Mouse (Mus musculus) splenic B cell, adult 2 months (primary cell): Measurements from ENCODE around the gene Palmd.

Experiments
- DNase-seq: peaks from one replicate; pipeline ENCODE4 v3.0.0-alpha.2; 2011; ENCODE audit warnings: low read depth, low spot score
- H3K27me3 ChIP-seq: 2 replicates; pipeline ENCODE4 v1.6.1; 2012; ENCODE audit warnings: mild to moderate bottlenecking, low read length, moderate library complexity, mixed read lengths; ENCODE audit not compliant: control insufficient read depth, poor library complexity, insufficient read depth, severe bottlenecking
- H3K36me3 ChIP-seq: 2 replicates; pipeline ENCODE4 v1.6.1; 2012; ENCODE audit warnings: mild to moderate bottlenecking, low read length, moderate library complexity, mixed read lengths; ENCODE audit not compliant: control insufficient read depth, poor library complexity, insufficient read depth, severe bottlenecking

Gene Palmd

DNA sequence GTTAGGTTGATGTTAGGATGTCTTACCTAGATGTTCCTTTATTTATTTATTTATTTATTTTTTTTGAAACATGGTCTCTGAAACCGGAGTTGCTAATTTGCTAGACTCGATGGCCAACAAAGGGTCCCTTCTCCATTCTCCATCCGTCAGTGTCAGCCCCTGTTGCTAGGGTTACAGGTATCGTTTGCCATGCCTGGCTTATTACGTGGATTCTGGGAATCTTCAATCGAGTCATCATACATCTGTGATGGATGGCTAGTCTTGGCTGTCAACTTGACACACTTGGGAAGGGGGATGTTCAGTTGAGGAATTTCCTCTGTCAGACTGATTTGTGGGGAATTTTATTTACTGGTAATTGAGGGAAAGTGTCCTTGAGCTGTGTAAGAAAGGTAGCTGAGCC is 26.0 kb downstream of the Palmd start:
- Histone ChIP-seq H3K36me3 (no peaks in the 10 kb centered on the region), H3K27me3 (no peaks in the 10 kb centered on the region)
- no peak for DNase-seq

DNA sequence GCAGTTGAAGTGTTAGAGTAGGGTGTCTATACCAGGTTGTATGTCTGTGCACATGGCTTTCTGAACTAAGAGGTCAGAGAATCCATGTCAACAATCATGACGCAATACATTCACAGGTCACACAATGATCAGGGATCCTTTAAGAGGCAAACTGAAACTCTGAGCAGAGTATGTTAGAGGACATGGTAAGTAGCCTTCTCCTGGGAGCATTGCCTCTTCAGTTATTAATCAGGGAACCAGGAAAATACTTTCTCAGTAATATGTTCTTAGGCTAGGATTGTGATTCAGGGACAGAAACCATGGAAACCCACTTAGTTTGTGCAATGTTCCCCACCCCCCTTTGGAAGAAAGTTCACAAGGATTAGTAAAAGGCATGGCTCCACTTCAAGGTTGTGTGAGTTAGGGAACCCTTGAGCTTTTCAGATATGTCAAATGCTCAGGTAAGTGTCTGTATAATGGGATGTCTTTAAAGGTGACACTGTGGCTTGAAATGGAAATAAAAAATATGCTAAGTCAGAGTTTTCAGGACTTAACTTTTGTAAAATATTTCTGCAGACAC is 27.1 kb downstream of the Palmd start:
- H3K27me3 ChIP-seq = no peaks in the 10 kb centered on the region
- no peaks in the 10 kb centered on the region for H3K36me3 ChIP-seq
- DNase-seq = no peak

DNA sequence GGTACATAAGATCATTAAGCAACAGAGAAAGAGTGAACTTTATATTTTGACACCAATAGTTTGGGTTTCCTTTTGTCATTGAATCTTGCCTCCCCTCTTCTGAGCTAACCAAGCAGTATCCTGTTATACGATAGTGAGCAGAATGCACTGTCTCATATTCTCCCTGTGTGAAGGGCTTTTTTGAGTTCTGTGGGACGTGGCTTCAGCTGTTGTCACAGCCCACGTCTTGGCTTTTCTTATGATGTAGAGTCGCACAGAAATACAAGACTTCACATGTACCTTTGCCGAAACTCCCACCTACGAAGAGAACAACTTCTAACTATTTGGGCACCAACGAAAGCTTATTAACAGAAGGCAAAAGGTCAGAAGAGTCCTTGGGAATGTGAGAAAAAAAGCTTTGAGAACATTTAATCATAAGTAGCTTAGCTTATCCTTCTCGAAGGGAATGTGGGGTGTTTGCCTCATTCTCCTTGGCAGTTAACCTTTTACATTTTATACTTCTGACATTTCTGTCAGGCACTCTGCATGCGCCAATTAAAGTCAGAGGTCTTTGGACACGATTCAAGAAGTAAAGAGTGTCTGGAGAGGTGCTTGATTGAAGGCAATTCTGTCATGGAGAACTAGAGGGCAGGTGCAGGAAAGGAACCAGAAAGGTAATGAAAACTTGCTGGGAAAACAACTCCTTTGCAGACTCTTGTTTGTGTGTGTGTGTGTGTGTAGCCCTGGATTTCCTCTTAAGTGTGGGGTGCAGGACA is 27.8 kb downstream of the Palmd start:
- H3K27me3 ChIP-seq = no peaks in the 10 kb centered on the region
- no peaks in the 10 kb centered on the region for H3K36me3 ChIP-seq
- DNase-seq = no peak

DNA sequence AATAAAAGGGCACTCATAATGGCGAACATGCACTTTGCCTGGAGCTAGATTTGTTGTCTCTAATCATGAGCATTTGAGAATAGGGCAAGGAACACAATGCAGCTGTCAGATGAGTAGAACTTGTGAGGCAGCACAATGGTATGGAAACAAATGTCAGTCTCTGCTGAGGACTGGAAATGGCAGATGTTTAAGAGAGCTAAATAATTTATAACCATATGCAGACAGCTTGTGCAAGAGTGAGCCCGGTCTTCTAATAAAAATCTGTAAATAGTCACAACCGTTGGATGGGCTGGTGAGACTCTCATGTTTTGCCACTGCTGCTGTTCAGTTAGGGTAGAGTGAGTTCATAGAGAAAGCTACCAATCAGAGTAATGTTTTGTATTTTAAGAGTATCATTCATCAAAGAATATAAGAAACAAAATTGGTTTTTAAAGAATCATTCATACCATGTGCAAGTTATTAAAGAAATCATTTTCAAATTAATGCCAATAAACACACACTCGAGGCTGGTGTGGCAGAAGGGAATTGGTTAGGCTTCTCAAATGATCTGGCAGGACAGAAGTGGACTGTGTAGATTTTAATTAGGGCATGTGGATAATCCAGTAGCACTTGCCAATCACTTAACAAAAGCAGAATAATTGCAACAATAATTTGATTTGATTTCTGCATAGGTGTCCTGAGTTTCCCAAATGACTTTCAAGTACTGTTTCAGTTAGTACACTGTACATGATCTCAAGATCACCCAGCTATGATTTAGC is 31.7 kb downstream of the Palmd start:
- Histone ChIP-seq H3K36me3 (no peaks in the 10 kb centered on the region), H3K27me3 (no peaks in the 10 kb centered on the region)
- DNase-seq = no peak

DNA sequence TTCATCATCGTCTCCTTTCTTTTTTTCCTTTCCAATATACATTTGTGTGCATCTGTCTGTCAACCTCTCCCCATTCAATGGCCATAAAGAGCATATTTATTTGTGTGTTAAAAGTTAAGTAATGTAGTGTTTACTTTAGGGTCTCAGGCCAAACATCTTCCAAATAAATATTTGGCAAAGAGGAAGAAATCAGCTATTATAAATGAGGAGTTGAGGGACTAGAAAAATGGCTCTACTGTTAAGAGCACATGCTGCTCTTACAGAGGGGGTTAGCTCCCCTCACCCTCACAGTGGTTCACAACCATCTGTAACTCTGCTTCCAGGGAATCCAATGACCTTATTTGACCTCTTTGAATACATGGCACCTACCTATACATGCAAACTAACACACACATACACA is 35.6 kb downstream of the Palmd start:
- Histone ChIP-seq H3K36me3 (no peaks in the 10 kb centered on the region), H3K27me3 (no peaks in the 10 kb centered on the region)
- no peak for DNase-seq

DNA sequence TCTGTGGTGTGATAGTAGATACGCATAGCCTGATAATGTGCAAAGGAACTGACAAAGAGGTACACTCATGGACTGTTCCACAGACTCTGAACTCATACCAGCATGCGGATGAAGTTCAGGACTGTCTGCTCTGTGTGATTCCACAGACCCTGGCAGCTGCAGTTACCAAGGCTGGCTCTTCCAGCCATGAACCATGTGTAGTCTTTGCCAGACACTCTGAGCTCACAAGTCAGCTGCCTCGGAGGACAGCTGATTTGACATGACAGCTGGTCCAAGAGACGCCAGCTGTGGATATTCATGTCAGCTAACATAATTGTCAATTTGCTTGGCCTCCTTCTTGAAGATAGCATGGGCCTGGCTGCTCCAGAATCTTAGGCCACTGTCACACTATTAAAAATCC is 39.8 kb downstream of the Palmd start:
- Histone ChIP-seq H3K36me3 (no peaks in the 10 kb centered on the region), H3K27me3 (no peaks in the 10 kb centered on the region)
- DNase-seq = no peak

DNA sequence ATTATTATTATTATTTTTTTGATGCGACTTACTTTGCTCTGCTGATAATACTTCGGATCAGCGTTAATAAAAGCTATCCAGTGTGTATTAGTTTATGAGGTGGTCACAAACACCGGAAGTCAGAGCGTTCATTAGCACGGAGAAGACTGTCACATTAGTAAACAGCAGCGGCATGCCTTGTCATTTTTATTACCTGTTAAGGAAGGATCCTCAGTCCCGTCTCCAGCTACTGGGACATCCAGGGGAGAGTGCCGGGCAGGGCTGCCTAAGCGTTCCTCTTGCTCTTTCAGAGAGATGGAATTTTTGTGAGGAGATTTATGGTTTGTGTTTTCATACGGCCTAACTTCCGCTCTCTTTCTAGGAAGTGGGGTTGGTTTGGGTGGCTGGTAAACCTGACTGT is 45.7 kb downstream of the Palmd start:
- Histone ChIP-seq H3K36me3 (no peaks in the 10 kb centered on the region), H3K27me3 (no peaks in the 10 kb centered on the region)
- no peak for DNase-seq

DNA sequence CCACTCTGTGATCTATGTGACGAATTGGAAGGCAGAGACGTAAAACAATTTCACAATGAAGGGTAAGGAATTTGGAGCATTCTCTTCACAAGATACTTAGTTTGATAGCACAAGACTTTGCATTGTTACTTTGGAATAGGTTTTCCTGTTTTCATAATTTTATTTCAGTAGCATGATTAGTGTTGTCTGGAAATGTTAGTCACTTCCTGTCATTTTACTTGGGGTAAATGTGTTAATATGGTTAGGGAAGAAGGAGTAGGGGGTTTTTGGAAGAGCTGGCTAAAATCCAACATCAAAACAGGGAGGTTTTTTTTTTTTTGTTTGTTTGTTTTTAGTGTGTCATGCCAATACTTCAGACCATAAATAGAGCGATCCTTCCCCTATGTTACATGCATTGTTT is 47.3 kb downstream of the Palmd start:
- no peaks in the 10 kb centered on the region for H3K27me3 ChIP-seq
- no peaks in the 10 kb centered on the region for H3K36me3 ChIP-seq
- no peak for DNase-seq

DNA sequence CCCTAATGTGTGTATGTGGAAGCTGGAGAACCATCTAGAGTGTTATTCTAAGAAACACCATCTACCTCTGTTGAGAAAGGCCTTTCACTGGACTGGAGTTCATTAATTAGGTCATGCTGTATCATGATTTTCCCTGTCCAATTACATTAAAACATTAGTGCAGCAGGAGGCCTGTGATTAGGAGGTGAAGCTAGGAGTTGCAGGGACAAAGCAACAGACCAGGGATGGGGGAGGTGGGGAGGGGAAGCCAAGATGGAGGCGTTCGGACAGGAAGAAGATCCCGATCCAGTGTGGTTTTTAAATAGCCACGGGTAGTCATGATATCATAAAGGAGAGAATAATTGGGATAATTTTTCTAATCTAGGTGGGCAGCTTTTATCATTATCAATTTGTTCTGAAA is 51.8 kb downstream of the Palmd start:
- Histone ChIP-seq H3K36me3 (no peaks in the 10 kb centered on the region), H3K27me3 (no peaks in the 10 kb centered on the region)
- DNase-seq = no peak

DNA sequence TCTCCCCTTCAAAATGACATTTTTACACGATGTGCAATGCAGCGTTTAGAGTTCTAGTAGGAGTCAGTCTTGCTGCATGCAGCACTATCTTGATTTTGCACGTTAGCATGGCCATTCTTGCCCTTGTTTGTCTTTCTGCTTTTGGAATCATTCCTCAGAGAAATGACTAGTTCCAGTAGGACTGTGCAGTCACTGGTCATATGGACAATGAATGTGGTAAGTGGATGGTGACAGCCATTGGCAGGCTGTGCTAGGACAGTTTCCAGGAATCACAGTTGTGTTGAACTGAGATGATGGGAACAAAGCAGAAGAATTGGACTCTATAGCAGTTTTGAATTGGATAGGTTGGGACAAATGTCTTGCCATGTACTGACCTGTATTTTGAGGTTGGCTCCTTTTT is 53.9 kb downstream of the Palmd start:
- Histone ChIP-seq H3K27me3 (no peaks in the 10 kb centered on the region), H3K36me3 (no peaks in the 10 kb centered on the region)
- DNase-seq = no peak

DNA sequence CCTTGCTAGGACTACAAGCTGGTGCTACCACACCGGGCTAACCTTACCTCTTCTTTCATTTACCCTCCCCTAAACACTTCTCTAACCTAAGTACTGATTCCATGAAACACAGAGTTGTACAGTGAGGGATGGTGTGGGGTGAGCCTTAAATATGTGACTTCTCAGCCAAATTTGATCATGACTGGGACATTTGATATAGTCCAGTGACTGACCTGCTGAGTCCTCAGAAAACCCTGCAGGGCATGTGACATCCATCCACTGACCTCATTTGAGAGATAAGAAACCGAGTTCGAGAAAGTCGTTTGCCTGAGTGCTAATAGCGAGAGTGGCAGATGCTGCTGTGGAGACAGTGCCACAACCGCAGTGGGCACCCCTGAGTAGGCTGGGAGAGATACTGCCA is 54.4 kb downstream of the Palmd start:
- Histone ChIP-seq H3K27me3 (no peaks in the 10 kb centered on the region), H3K36me3 (no peaks in the 10 kb centered on the region)
- DNase-seq = no peak

DNA sequence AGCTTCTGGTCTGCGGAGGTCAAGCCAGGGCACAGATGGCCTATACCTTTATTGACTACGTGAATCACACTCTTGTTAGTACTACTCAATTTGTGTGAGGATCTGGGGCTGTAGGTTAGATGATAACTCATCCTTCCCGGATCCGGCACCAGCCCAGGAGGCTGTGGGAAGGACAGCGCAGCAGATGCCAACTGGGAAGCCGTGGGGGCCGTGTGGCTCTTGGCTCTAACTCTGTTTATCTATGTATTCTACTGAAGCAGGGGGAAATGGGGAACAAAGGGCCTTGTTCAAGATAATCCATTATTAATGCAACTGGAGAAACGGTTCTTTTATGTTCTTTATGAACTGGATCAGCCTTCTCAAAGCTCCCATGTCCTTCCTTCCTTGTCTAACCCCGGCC is 62.2 kb downstream of the Palmd start:
- Histone ChIP-seq H3K36me3 (no peaks in the 10 kb centered on the region), H3K27me3 (no peaks in the 10 kb centered on the region)
- no peak for DNase-seq

DNA sequence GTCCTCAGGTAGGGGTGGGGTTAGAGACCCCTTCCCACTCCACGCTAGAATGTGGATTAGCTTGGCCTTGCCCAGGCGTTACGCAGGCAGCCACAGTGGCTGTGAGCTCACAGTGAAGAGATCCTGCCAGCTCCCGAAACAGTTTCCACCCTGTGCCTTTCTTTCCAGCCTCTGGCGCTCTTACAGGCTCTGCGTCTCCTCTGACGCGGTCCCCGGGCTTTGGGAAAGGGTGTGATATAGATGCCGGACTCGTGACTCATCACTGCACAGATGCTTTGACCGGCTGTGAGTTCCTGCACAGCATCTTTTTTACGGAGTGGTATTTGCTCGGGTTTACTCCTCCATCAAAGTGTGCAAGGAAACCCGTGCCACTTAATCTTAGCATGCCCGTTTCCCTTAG is 62.9 kb downstream of the Palmd start:
- H3K27me3 ChIP-seq = no peaks in the 10 kb centered on the region
- no peak for DNase-seq

DNA sequence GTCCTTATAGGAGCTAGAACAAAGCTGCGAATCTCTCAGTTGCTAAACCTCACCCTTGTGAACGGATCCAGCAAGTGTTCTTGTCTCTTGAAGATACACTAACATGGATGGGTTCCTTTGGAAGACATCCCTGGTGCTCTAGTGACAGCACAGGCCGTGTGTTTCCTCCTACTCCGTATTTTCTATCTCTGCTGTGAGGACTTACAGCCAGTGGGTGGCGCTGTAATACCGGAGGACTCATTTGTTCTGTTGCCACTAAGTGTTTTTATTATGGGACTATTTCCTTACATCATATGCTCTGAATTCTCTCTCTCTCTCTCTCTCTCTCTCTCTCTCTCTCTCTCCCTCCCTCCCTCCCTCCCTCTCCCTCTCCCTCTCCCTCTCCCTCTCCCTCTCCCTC is 64.6 kb downstream of the Palmd start:
- peak; percentile 2 for DNase-seq
- H3K36me3 ChIP-seq = no peaks in the 10 kb centered on the region
- H3K27me3 ChIP-seq = no peaks in the 10 kb centered on the region

More for the DNA sequence above, 62.9 kb downstream of the Palmd start:
- H3K36me3 ChIP-seq = no peaks in the 10 kb centered on the region

DNA sequence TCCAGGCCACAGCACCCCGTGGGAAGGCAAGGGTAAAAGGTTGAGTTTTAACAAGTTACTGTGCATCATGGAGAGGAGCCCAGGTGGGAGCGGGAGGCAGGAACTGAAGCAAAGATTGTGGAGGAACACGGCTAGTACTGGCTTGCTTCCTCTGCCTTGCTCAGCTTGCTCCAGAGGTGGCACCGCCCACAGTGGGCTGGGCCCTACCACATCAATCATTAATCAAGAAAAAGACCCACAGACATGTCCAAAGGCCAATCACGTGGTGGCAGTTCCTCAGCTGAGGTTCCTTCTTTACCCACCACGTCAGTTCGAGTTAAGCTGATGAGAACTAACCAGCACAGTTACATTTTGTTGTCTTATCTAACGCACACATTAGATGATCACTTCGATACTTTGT is 75.9 kb downstream of the Palmd start:
- no peaks in the 10 kb centered on the region for H3K27me3 ChIP-seq
- DNase-seq = peak; percentile 3

More for the DNA sequence above, 75.9 kb downstream of the Palmd start:
- no peaks in the 10 kb centered on the region for H3K36me3 ChIP-seq
